Mouse (Mus musculus) monocyte, adult 5-6 weeks (primary cell): Measurements from ENCODE around the gene Mvk. TPM values are rescaled to one million over a fixed set of nuclear protein-coding genes. Genes with fewer than 3 reads are reported as not detected.

ENCODE experiments used
- ATAC-seq: fragments of 153-309, 156-312 bp; replicated peaks from 2 replicates; pipeline ENCODE4 v1.8.0; 2017; ENCODE audit warnings: mild to moderate bottlenecking; ENCODE audit not compliant: low TSS enrichment, insufficient number of reproducible peaks, severe bottlenecking, poor library complexity, low FRiP score
- total RNA-seq: library from RNA; stranded (forward); fragments of 200-1000, 200-491, 200-594 nt; gene quantifications from 3 replicates; pipeline ENCODE4 v1.2.3, GENCODE M21; 2017

Gene Mvk
- total RNA-seq, 1 experiment from 2014 or later = 8.7 TPM

DNA sequence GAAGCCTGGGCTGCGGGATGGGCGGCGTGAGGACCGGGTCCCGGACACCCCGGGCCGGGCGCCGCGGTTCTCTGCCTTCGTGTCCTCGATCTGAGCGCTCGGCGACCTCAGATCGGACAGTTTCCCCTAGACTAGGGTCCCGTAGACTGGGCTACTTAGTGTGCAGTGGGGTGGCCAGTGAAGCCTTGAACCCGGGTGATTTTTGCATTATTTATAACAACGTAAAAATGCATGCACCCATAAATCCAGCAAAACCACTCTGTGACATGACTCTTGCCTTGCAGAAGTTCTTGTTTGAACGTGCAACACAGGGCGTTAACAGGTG is 261 bp downstream of the Mvk start:
- ATAC-seq = no peak

DNA sequence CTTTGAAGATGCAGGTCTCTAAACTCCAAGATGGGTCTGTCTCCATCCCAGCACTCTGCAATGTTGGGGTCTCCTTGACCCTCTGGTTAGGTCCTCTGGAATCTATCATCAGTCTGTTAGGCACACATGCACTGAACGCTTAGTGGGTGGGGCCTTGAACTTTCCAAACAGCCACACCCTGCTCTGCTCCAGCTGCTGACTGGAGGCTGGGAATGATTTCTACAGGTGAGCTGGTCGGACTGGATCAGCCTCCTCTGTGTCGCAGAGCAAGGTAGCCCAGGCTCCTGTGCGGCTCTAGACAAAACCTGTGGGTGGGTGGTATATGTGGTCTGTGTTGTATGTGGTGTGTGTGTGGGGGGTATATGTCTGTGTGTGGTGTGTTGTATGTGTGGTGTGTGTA is 4.9 kb downstream of the Mvk start:
- no peak for ATAC-seq

DNA sequence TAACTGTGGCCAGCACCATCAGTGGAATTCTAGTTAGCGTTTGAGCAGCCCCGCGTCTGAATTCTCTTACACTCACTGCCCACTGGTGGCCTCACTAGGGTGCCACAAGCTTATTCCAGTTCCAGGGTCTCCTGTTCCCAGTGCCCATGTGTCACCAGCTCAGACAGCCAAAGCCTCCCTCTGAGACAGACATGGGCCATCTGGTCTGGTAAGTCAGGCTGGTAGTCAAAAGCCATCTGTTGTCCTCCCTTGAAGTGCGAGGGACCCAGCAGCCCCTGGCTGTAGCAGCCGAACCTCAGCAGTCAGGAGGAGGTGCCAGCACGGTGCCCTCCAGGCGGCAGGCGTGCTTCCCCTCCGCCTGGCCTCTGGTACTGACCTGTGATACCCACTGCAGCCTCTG is 12.2 kb downstream of the Mvk start:
- no peak for ATAC-seq

DNA sequence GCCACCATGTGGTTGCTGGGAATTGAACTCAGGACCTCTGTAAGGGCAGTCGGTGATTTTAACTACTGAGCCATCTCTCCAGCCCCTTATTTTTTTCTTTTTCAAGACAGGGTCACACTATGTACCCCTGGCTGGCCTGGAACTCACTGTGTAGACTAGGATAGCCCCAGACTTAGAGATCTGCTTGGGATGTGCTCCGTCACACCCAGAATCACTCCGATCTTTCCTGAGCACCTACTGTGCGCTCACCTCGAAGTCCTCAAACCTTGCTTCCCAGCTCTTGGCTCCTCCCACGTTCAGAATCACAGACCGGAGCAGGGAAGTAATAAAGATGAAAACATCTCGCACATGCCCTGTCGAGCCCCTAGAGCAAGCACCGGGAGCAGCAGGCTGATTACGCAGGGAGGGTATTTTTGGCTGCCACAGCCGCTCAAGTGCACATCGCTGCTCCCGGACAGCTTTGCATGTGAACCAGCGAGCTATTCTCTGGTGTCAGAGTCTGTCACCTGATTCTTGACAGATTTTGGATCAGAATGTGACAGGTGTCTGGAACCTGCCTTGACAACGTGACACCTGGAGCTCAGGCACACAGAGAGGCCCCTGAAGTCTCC is 13.0 kb downstream of the Mvk start:
- ATAC-seq = no peak

DNA sequence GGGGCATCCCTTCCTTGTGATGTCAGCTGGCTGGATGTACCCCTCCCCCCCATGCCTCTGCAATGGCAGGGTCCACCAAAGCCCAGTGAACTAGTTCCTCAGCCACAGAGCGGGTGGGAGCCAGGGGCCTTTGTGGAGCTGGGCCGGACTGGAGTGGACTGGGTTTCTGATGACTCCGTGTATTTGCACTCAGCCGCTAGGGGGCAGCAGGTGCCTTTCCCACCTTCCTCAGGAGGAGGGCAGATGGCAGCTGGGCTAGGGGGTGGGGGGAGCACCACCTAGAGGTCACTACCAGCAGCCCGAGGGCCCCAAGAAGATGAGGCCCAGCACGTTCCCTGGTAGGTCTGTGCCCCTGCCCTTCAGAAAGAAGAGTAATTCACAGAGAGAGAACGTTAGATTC is 17.2 kb downstream of the Mvk start:
- ATAC-seq = peak; percentile 56

- ATAC-seq = no peak
Observed at GRCm38 (mm10) chr5:114462067-114463040, 18.3 kb downstream of the Mvk start.

- ATAC-seq = no peak
Observed at GRCm38 (mm10) chr5:114464561-114464960, 20.5 kb downstream of the Mvk start.

GRCm38 (mm10) chr5:114465641-114466040 is 21.6 kb downstream of the Mvk start:
- ATAC-seq = no peak

GRCm38 (mm10) chr5:114467019-114467418 is 22.9 kb downstream of the Mvk start:
- ATAC-seq = no peak

DNA sequence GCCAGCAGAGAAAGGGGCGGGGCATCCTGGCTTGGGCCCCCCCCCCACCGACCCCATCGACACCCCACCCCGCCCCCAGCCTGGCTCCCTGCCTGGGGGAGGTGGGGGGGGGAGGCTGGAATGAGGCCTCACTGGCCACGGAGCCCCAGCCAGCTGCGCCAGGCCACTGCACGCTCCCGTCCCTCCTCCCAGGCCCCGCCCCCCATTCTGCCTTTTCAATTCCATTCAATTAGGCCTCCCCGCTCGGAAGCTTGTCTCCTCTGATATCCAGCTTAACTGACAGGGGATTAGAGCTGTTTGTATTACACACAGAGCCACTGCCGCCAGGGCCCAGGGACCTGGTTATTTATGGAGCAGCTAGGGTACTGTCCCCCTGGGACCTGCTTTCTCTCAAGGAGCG is 23.4 kb downstream of the Mvk start:
- no peak for ATAC-seq

GRCm38 (mm10) chr5:114468007-114468406 is 23.9 kb downstream of the Mvk start:
- ATAC-seq = no peak

DNA sequence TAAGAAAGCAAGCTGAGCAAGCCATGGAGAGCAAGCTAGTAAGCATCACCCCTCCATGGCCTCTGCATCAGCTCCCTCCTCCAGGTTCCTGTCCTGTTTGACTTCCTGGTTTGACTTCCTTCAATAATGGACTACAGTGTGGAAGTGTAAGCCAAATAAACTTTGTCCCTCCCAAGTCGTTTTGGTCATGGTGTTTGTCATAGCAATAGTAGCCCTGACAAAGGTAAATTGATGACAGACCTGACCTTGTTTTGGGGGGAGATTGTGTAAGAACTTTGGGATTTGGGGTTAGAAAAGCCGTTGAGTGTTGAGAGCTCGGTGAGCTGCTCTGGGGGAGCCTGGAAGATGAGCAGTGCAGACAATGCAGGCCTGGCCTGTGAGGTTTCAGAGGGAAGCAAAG is 26.3 kb downstream of the Mvk start:
- ATAC-seq = no peak

GRCm38 (mm10) chr5:114474741-114475491 is 30.8 kb downstream of the Mvk start:
- no peak for ATAC-seq

DNA sequence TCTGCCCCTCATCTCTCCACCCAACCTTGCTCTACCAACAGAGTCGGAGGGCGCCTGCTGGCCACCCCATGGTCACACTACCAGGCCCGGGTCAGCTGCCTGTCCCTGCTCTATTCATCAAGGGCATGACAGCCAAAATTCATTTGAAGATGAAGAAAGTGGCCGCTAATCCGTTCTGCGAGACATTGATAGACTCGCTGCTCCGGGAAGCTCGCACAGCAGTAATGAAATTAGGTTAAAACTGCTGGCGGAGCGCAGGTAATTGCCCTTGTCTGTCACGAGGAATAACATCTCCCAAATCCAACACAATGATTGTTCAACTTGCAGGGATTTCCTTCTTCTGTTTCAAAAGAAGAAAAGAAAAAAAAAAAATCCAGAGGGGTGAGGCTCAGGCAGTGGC is 34.2 kb downstream of the Mvk start:
- no peak for ATAC-seq

GRCm38 (mm10) chr5:114482587-114483011 is 38.5 kb downstream of the Mvk start:
- no peak for ATAC-seq

DNA sequence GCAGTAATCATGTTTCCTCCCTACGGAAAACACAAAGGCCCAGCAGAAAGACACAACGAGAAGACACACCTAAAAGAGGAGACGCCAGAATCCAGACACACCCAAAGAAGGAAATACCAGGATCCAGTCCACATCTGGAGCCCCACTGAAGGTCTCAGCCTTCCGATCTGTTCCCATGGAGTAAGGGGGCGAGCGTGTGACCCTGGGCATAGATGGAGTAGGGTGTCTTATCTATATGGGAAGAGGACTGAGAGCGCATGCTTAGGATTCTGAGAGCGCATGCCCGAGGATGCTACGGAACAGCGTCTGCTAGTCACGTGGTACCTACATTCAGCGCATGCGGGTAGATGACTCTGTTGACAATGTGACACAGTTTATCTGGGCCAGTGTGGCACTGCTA is 41.6 kb downstream of the Mvk start:
- ATAC-seq = no peak

- ATAC-seq = no peak
Observed at GRCm38 (mm10) chr5:114489570-114489969, 45.5 kb downstream of the Mvk start.

DNA sequence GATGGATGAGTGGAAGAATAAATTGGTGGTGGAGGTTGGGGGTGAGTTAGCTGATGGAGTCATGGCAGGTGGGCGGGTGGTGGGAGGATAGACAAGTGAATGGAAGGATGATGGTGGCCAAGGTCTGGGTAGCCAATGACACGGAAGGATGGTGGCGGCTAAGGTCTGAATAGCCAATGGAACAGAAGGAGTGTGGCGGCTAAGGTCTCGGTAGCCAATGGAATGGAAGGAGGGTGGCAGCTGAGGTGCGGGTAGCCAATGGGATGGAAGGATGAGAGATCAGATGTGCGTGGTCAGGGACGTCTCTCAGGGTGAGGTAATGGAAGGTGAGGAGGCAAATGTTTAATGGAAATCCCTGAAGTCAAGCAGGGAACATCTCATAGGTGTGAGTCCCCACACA is 46.2 kb downstream of the Mvk start:
- ATAC-seq = no peak

- ATAC-seq = no peak
Observed at GRCm38 (mm10) chr5:114494761-114495160, 50.7 kb downstream of the Mvk start.

DNA sequence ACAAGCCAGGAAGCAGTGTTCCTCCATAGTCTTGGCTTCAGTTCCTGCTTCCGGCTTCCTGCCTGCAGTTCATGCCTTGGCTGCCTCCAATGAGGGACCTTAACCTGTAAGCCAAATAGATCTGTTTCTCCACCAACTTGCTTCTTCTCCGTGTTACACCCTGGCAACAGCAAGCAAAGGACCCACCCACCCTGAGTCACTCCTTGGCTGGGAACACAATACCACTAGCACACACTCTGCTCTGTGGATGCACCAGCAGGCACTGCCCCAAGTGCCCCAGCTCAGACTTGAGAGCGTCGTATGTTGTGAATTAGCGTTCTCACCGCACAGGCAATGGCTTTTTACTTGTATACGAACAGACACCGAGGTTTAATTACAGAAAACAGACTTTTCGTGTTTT is 57.2 kb downstream of the Mvk start:
- no peak for ATAC-seq
